Mouse (Mus musculus) kidney, adult 2 months (tissue): Measurements from ENCODE around the gene Atp1a3.

Source experiments
- CTCF ChIP-seq: fragments of 200-500 bp; conservative IDR thresholded peaks from 2 replicates; pipeline ENCODE4 v1.5.1; 2011; ENCODE audit warnings: low read depth, mild to moderate bottlenecking, control low read depth, low read length, moderate library complexity, mixed read lengths; ENCODE audit not compliant: insufficient read depth, insufficient read length
- POLR2A ChIP-seq: fragments of 200-500 bp; IDR thresholded peaks from one replicate; pipeline ENCODE4 v1.6.1; 2011; ENCODE audit warnings: low read depth, low read length, control low read depth

GRCm38 (mm10) chr7:25007609-25008374, 2.0 kb upstream of the Atp1a3 start:
- TF ChIP-seq CTCF: no peak
- TF ChIP-seq POLR2A: no peak
